8 mouse cellular contexts compared by ENCODE assay signal in genomic region chr12:59011275-59011843, GRCm38 (mm10). TPM values are rescaled to one million over a fixed set of nuclear protein-coding genes. Genes with fewer than 3 reads are reported as not detected.
A peak's percentile ranks its signal among the peaks of the same experiment; 100 is the strongest.
DNase-seq lines count a peak whose midpoint lies in the region; ATAC-seq and TF ChIP-seq lines count a peak whose summit lies in the region.

No protein-coding gene starts in this region.

- DNase-seq in liver, adult 2 months (ENCODE audit: extremely low read depth, low read depth, low spot score): peak; percentile 78
- no peak for DNase-seq in liver
- no peak for DNase-seq in embryonic facial prominence, embryonic 14.5 days (ENCODE audit: low spot score)
- DNase-seq in urinary bladder, postnatal 36 days (ENCODE audit: low spot score in 2 of 2): no peak
- DNase-seq in gastrocnemius, adult 18-20 months (ENCODE audit: low spot score): no peak

- H3K4me1 ChIP-seq in liver, adult 2 months (ENCODE audit: control insufficient read depth, insufficient read depth, low read length): peaks cover 13% of the 10 kb centered on the region
- H3K4me1 ChIP-seq in embryonic facial prominence, embryonic 14.5 days (ENCODE audit: control insufficient read depth, insufficient read depth, low read length): peaks cover 27% of the 10 kb centered on the region
- H3K4me1 ChIP-seq in intestine, embryonic 15.5 days (replicated peaks): peaks cover 14% of the 10 kb centered on the region; the same call in 1 of the 2 replicates

- no peak; the same call in 1 of the 2 replicates for ATAC-seq in embryonic facial prominence, embryonic 14.5 days (ENCODE audit: low read depth)
- peak; percentile 79 for ATAC-seq in intestine, embryonic 15.5 days
- ATAC-seq in activated CD4-positive, CD25-positive, alpha-beta regulatory T cell, adult 4 months: no peak

- H3K9ac ChIP-seq in liver, adult 2 months (ENCODE audit: low read depth, low read length): peak overlapping the region; percentile 89
- H3K9ac ChIP-seq in embryonic facial prominence, embryonic 14.5 days (ENCODE audit: low read depth, low read length): peak overlapping the region; percentile 91
- peak overlapping the region; percentile 89 for H3K9ac ChIP-seq in intestine, embryonic 15.5 days

- H3K27me3 ChIP-seq in liver, adult 2 months (ENCODE audit: control insufficient read depth, insufficient read depth, low read length): no peaks in the 10 kb centered on the region
- H3K27me3 ChIP-seq in embryonic facial prominence, embryonic 14.5 days (replicated peaks; ENCODE audit: control insufficient read depth, insufficient read depth, low read length): no peaks in the 10 kb centered on the region
- H3K27me3 ChIP-seq in intestine, embryonic 15.5 days (replicated peaks): no peaks in the 10 kb centered on the region
- no peaks in the 10 kb centered on the region for H3K27me3 ChIP-seq in myocyte (ENCODE audit: control insufficient read depth, insufficient read depth, insufficient read length)

- H3K79me2 ChIP-seq in liver, adult 2 months (ENCODE audit: control insufficient read depth, insufficient read depth, low read length): peaks cover 18% of the 10 kb centered on the region; the same call in 1 of the 2 replicates
- peaks cover 41% of the 10 kb centered on the region for H3K79me2 ChIP-seq in myocyte (ENCODE audit: control insufficient read depth, insufficient read depth)

- peaks cover 7% of the 10 kb centered on the region for H3K36me3 ChIP-seq in liver, adult 2 months (ENCODE audit: control insufficient read depth, insufficient read depth, low read length)
- H3K36me3 ChIP-seq in embryonic facial prominence, embryonic 14.5 days (ENCODE audit: control insufficient read depth, insufficient read depth, low read length): peaks cover 16% of the 10 kb centered on the region
- peaks cover 4% of the 10 kb centered on the region for H3K36me3 ChIP-seq in intestine, embryonic 15.5 days
- H3K36me3 ChIP-seq in myocyte (ENCODE audit: control insufficient read depth, insufficient read depth): peaks cover 9% of the 10 kb centered on the region

- H3K4me2 ChIP-seq in embryonic facial prominence, embryonic 14.5 days (ENCODE audit: low read depth, low read length): peak overlapping the region; percentile 78
- peak overlapping the region; percentile 68 for H3K4me2 ChIP-seq in intestine, embryonic 15.5 days (replicated peaks)
- peak overlapping the region; percentile 75 for H3K4me2 ChIP-seq in myocyte (ENCODE audit: low read depth)

- under 1% methylated on average over 25 of the region's 25 CpGs for WGBS in liver, adult 2 months
- WGBS in embryonic facial prominence, embryonic 14.5 days: under 1% methylated on average over 9 of the region's 25 CpGs
- under 1% methylated on average over 25 of the region's 25 CpGs for WGBS in intestine, embryonic 15.5 days

- H3K27ac ChIP-seq in liver, adult 2 months (replicated peaks; ENCODE audit: insufficient read depth, low read depth, low read length): peak overlapping the region; percentile 90
- H3K27ac ChIP-seq in embryonic facial prominence, embryonic 14.5 days (replicated peaks; ENCODE audit: low read depth, low read length): peak overlapping the region; percentile 92
- peak overlapping the region; percentile 97 for H3K27ac ChIP-seq in intestine, embryonic 15.5 days

- peak overlapping the region; percentile 66 for H3K4me3 ChIP-seq in liver, adult 2 months (ENCODE audit: insufficient read depth, low read depth, low read length)
- H3K4me3 ChIP-seq in embryonic facial prominence, embryonic 14.5 days (ENCODE audit: low read depth, low read length): peak overlapping the region; percentile 70
- H3K4me3 ChIP-seq in intestine, embryonic 15.5 days (replicated peaks): peak overlapping the region; percentile 86
- peak overlapping the region; percentile 50 for H3K4me3 ChIP-seq in myocyte

- TF ChIP-seq POLR2A in liver, adult 2 months (IDR thresholded peaks at IDR 0.05; ENCODE audit: extremely low read depth, insufficient read depth, low read length): 0 out of 2 replicates have a peak, but pooled peaks have one; percentile 25
- TF ChIP-seq POLR2A in myocyte (IDR thresholded peaks at IDR 0.05; ENCODE audit: insufficient read length, low read depth): no peak

- H3K9me3 ChIP-seq in embryonic facial prominence, embryonic 14.5 days (ENCODE audit: control insufficient read depth, low read length): no peaks in the 10 kb centered on the region
- no peaks in the 10 kb centered on the region for H3K9me3 ChIP-seq in intestine, embryonic 15.5 days

- no peak for TF ChIP-seq CTCF in liver, adult 2 months (IDR thresholded peaks at IDR 0.05; ENCODE audit: low read depth, low read length)

- H3ac ChIP-seq in myocyte (ENCODE audit: control insufficient read depth, insufficient read length): peak overlapping the region; percentile 80

TF ChIP-seq in myocyte, 11 proteins besides CTCF, POLR2A, EP300 and RAD21:
- no peak for TF ChIP-seq TCF3 (IDR thresholded peaks at IDR 0.05; ENCODE audit: insufficient read length, low read depth)

RNA-seq across cellular contexts. Expression of gene Sec23a, which starts 0.5 kb away (rescaled TPM):
- total RNA-seq in liver, adult 2 months (2014; rRNA removed): 78.0 and 96.3 TPM in 2 replicates
- polyA plus RNA-seq in liver, adult 2 months (2012; rRNA removed): 23.7 and 25.2 TPM in 2 replicates
- polyA plus RNA-seq in embryonic facial prominence, embryonic 14.5 days (2014; fragmentation: Nextera tagmentation; extraction: Ambion mirVana): 115 and 121 TPM in 2 replicates
- polyA plus RNA-seq in intestine, embryonic 15.5 days (2015; fragmentation: Nextera tagmentation; extraction: Ambion mirVana): 76.5 and 84.0 TPM in 2 replicates
- polyA plus RNA-seq in myocyte (2012; fragmentation: generic; extraction: Trizol): 24.6 TPM
- 10 to 100 TPM; 25.6 to 30.2 TPM for polyA plus RNA-seq in activated CD4-positive, CD25-positive, alpha-beta regulatory T cell, adult 4 months (2017; shearing (Covaris generic))
- 10 to 100 TPM; 60.1 to 60.9 TPM for total RNA-seq in gastrocnemius, adult 18-20 months (2021)

RNA-seq across cellular contexts. Expression of gene Gemin2, which starts 1.8 kb away (rescaled TPM):
- total RNA-seq in liver, adult 2 months (2014; rRNA removed): 11.5 and 15.9 TPM in 2 replicates
- polyA plus RNA-seq in liver, adult 2 months (2012; rRNA removed): 3.7 and 4.8 TPM in 2 replicates
- 13.3 and 16.3 TPM in 2 replicates for polyA plus RNA-seq in embryonic facial prominence, embryonic 14.5 days (2014; fragmentation: Nextera tagmentation; extraction: Ambion mirVana)
- polyA plus RNA-seq in intestine, embryonic 15.5 days (2015; fragmentation: Nextera tagmentation; extraction: Ambion mirVana): 20.4 and 23.8 TPM in 2 replicates
- polyA plus RNA-seq in myocyte (2012; fragmentation: generic; extraction: Trizol): 10.2 TPM
- polyA plus RNA-seq in activated CD4-positive, CD25-positive, alpha-beta regulatory T cell, adult 4 months (2017; shearing (Covaris generic)): 10 to 100 TPM; 34.5 to 35.6 TPM
- total RNA-seq in gastrocnemius, adult 18-20 months (2021): 1 to 10 TPM; 4.0 to 4.9 TPM

RNA-seq across cellular contexts. Expression of gene Trappc6b, which starts 49.9 kb away (rescaled TPM):
- 34.2 and 37.6 TPM in 2 replicates for total RNA-seq in liver, adult 2 months (2014; rRNA removed)
- 63.9 and 68.0 TPM in 2 replicates for polyA plus RNA-seq in liver, adult 2 months (2012; rRNA removed)
- polyA plus RNA-seq in embryonic facial prominence, embryonic 14.5 days (2014; fragmentation: Nextera tagmentation; extraction: Ambion mirVana): 55.2 and 60.0 TPM in 2 replicates
- 79.1 and 84.2 TPM in 2 replicates for polyA plus RNA-seq in intestine, embryonic 15.5 days (2015; fragmentation: Nextera tagmentation; extraction: Ambion mirVana)
- polyA plus RNA-seq in myocyte (2012; fragmentation: generic; extraction: Trizol): 52.0 TPM
- polyA plus RNA-seq in activated CD4-positive, CD25-positive, alpha-beta regulatory T cell, adult 4 months (2017; shearing (Covaris generic)): 10 to 100 TPM; 73.9 to 78.8 TPM
- total RNA-seq in gastrocnemius, adult 18-20 months (2021): 10 to 100 TPM; 45.5 to 57.9 TPM

RNA-seq across cellular contexts. Expression of gene Pnn, which starts 55.3 kb away (rescaled TPM):
- total RNA-seq in liver, adult 2 months (2014; rRNA removed): 7.3 and 9.9 TPM in 2 replicates
- polyA plus RNA-seq in liver, adult 2 months (2012; rRNA removed): 4.7 and 8.6 TPM in 2 replicates
- polyA plus RNA-seq in embryonic facial prominence, embryonic 14.5 days (2014; fragmentation: Nextera tagmentation; extraction: Ambion mirVana): 73.4 and 73.5 TPM in 2 replicates
- polyA plus RNA-seq in intestine, embryonic 15.5 days (2015; fragmentation: Nextera tagmentation; extraction: Ambion mirVana): 81.7 and 90.8 TPM in 2 replicates
- polyA plus RNA-seq in myocyte (2012; fragmentation: generic; extraction: Trizol): 7.6 TPM
- polyA plus RNA-seq in activated CD4-positive, CD25-positive, alpha-beta regulatory T cell, adult 4 months (2017; shearing (Covaris generic)): 100 to 1,000 TPM in 1 of 2 experiments, 10 to 100 TPM in 1; 86.9 to 124 TPM
- 10 to 100 TPM; 17.3 to 19.3 TPM for total RNA-seq in gastrocnemius, adult 18-20 months (2021)
